Mouse (Mus musculus): ENCODE measurements around the gene Kcnab2.

GRCm38 (mm10) chr4:152353886-152354637 is 123.6 kb downstream of the Kcnab2 start:
- no peak for TF ChIP-seq EP300 (IDR thresholded peaks at IDR 0.05; ENCODE audit: low read depth)
- TF ChIP-seq CTCF (IDR thresholded peaks at IDR 0.05; ENCODE audit: low read depth), result no peak

All from heart, postnatal 0 days (tissue).